Mouse (Mus musculus) C2C12 (cell line): ENCODE results near the gene Xylt1.

Source experiments
- CEBPB ChIP-seq: IDR thresholded peaks from one replicate; pipeline ENCODE4 v1.6.1; 2011; ENCODE audit warnings: low read depth, mild to moderate bottlenecking, control low read depth, moderate library complexity
- CTCF ChIP-seq: IDR thresholded peaks from one replicate; pipeline ENCODE4 v1.5.1; 2011; ENCODE audit not compliant: control insufficient read depth, insufficient read depth, insufficient read length

GRCm38 (mm10) chr7:117454789-117455548, 74.2 kb downstream of the Xylt1 start:
- TF ChIP-seq CTCF (no peak), CEBPB (no peak)
